Mouse (Mus musculus) stomach, postnatal 0 days (tissue): Measurements from ENCODE around the gene Pgghg. TPM values are rescaled to one million over a fixed set of nuclear protein-coding genes. Genes with fewer than 3 reads are reported as not detected.

ENCODE experiments used
- ATAC-seq: fragments of 200-750 bp; cut with Nextera tagmentation; 2 replicates; pipeline ENCODE4 v1.8.0; 2017; ENCODE audit not compliant: low FRiP score, low TSS enrichment
- DNase-seq: peaks from one replicate; pipeline ENCODE4 v3.0.0-alpha.2; 2016; ENCODE audit warnings: low spot score
- H3K27ac ChIP-seq: fragments of 300-500 bp; sonication (generic); replicated peaks from 2 replicates; pipeline ENCODE4 v1.5.1; 2014; ENCODE audit warnings: mild to moderate bottlenecking, control low read depth
- H3K27me3 ChIP-seq: fragments of 300-500 bp; sonication (generic); 2 replicates; pipeline ENCODE4 v1.6.1; 2014; ENCODE audit warnings: low read length; ENCODE audit not compliant: control insufficient read depth, insufficient read depth
- H3K36me3 ChIP-seq: fragments of 300-500 bp; sonication (generic); 2 replicates; pipeline ENCODE4 v1.6.1; 2014; ENCODE audit warnings: low read length, mixed read lengths; ENCODE audit not compliant: control insufficient read depth, insufficient read depth
- H3K4me1 ChIP-seq: fragments of 300-500 bp; sonication (generic); replicated peaks from 2 replicates; pipeline ENCODE4 v1.6.1; 2014; ENCODE audit warnings: antibody characterized with exemption; ENCODE audit not compliant: control insufficient read depth, insufficient read depth
- H3K4me2 ChIP-seq: fragments of 300-500 bp; sonication (generic); replicated peaks from 2 replicates; pipeline ENCODE4 v1.6.1; 2014; ENCODE audit warnings: low read depth, mild to moderate bottlenecking, control low read depth, moderate library complexity
- H3K4me3 ChIP-seq: fragments of 300-500 bp; sonication (generic); 2 replicates; pipeline ENCODE4 v1.5.1; 2014; ENCODE audit warnings: low read depth, low read length, control low read depth
- H3K9ac ChIP-seq: fragments of 300-500 bp; sonication (generic); 2 replicates; pipeline ENCODE4 v1.6.1; 2014; ENCODE audit warnings: mild to moderate bottlenecking, low read length, control low read depth, mixed read lengths
- H3K9me3 ChIP-seq: fragments of 300-500 bp; sonication (generic); 2 replicates; pipeline ENCODE4 v1.6.1; 2016; ENCODE audit warnings: low read length; ENCODE audit not compliant: control insufficient read depth
- CTCF ChIP-seq: IDR thresholded peaks from 2 replicates; pipeline ENCODE4 v1.5.1; 2016; ENCODE audit warnings: antibody characterized with exemption, low read depth, mild to moderate bottlenecking, moderate library complexity
- EP300 ChIP-seq: optimal IDR thresholded peaks from 2 replicates; pipeline ENCODE3; 2016; ENCODE audit warnings: antibody characterized with exemption
- WGBS: fragments of 180-500 bp; shearing (Covaris S2); extraction: QIAGEN DNeasy Blood & Tissue Kit; methylation state at CpG from one replicate; pipeline ENCODE4 v1.1.7; 2014; 5-methylcytosine and 5-hydroxymethylcytosine counted together
- polyA plus RNA-seq: library from polyadenylated mRNA; unstranded; fragments of >200 nt; fragmentation: Nextera tagmentation; extraction: Ambion mirVana; gene quantifications from 2 replicates; pipeline ENCODE4 v1.2.1, GENCODE M21; 2015

The Pgghg gene
- polyA plus RNA-seq, 1 experiment from 2014 or later, result 10.1 TPM

DNA sequence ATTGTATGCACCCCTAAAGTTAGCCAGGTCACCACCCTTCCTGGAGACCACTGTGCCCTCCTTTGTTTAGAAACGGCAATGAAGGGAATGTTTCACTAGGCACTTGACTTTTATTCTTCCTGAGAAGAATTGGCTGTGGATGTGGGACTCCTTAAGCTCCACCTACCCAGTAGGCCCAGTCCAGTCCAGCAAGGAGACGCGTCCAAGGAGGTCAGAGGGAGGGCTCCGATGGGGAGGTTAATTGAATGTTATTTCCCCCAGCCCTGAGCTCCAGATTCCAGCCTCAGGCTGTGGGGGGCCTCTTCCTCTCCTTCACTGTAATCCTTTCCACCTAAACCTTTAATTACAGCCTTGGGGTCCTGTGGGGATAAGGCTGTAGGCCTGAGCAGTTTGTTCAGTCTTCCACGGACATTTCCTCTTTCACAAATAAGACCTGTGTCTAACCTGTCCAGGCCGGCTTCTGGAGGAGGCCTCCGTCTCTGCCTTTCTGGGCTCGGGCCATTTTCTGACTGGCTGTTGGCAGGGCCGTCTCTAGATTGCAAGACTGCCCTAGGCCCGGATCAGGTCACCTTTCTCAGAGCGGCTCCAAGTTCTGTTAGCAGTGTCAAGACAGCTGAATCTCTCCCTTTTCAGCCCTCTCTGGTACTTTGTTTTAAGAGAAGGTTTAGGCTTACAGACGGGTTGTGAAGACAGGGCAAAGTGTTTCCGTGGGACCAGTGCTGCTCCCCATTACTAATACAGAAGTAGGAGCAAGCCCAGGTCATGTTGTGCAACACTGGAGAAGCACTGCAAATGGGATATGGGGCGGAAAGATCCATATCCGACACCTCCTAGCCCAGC is 38.9 kb upstream of the Pgghg start:
- Histone ChIP-seq H3K9ac (0 out of 2 replicates have a peak overlapping the region, but pooled peaks have one; percentile 18), H3K27ac (no peak overlapping the region), H3K9me3 (no peaks in the 10 kb centered on the region), H3K4me1 (no peaks in the 10 kb centered on the region), H3K4me3 (no peak overlapping the region), H3K4me2 (no peak overlapping the region), H3K36me3 (peaks cover 7% of the 10 kb centered on the region; the same call in 1 of the 2 replicates), H3K27me3 (no peaks in the 10 kb centered on the region)
- no peak for TF ChIP-seq EP300
- no peak for TF ChIP-seq CTCF
- no peak for DNase-seq
- WGBS, result 75% methylated on average over 15 of the region's 15 CpGs
- no peak for ATAC-seq

DNA sequence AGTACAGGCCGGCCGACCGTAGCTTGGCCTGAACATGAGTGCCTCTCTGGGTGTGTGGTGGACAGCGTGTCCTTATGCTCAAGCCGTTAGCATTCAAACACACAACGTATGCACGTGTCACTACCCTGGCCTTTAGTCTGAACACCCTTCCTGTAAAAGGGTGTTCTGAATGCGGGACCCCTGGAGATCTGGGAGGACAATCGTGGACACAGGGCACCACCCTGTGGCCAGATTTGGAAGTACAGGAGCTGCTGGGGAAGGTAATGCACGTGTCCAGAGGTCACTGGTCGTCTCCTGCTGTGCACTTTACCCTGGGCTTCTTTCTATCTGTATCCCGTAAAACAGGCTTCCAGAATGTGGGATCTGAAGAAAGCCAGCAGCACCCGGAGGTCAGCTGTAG is 38.0 kb upstream of the Pgghg start:
- peak; percentile 64 for ATAC-seq
- Histone ChIP-seq H3K4me1 (no peaks in the 10 kb centered on the region), H3K4me2 (no peak overlapping the region), H3K9ac (no peak overlapping the region), H3K4me3 (no peak overlapping the region), H3K36me3 (peaks cover 3% of the 10 kb centered on the region; the same call in 1 of the 2 replicates), H3K27ac (no peak overlapping the region), H3K9me3 (no peaks in the 10 kb centered on the region), H3K27me3 (no peaks in the 10 kb centered on the region)
- peak; percentile 79 for DNase-seq
- peak; percentile 94 for TF ChIP-seq CTCF
- TF ChIP-seq EP300, result no peak
- WGBS, result 27% methylated on average over 13 of the region's 13 CpGs

DNA sequence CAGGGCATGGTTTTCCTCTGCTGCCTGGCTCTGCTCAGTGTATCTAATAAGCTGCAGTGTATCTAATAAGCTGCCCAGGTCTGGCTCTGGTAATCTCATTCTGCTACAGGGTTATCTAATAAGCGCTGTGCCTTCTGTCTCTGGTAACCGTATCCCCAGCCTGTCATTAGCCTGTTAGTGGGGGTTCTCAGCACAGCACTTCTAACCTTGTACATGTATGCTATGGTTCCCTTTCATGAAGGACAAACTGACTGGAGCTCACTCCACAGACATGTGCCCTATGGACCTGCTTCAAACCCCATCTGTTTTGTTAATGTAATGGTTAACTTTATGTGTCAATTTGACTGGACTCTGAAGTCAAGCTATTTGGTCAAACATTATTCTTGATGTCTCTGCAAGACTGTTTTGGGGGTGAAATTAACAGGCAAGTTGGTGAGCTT is 35.5 kb upstream of the Pgghg start:
- no peak overlapping the region for H3K4me2 ChIP-seq
- H3K36me3 ChIP-seq, result no peaks in the 10 kb centered on the region
- DNase-seq, result no peak
- no peak for ATAC-seq
- 0 out of 2 replicates have a peak, but pooled peaks cover 3% of the 10 kb centered on the region for H3K4me1 ChIP-seq
- no peaks in the 10 kb centered on the region for H3K27me3 ChIP-seq
- H3K27ac ChIP-seq, result no peak overlapping the region
- H3K4me3 ChIP-seq, result no peak overlapping the region
- TF ChIP-seq EP300 (no peak), CTCF (no peak)
- no peak overlapping the region for H3K9ac ChIP-seq
- H3K9me3 ChIP-seq, result no peaks in the 10 kb centered on the region
- WGBS, result 67% methylated on average over 2 of the region's 2 CpGs

DNA sequence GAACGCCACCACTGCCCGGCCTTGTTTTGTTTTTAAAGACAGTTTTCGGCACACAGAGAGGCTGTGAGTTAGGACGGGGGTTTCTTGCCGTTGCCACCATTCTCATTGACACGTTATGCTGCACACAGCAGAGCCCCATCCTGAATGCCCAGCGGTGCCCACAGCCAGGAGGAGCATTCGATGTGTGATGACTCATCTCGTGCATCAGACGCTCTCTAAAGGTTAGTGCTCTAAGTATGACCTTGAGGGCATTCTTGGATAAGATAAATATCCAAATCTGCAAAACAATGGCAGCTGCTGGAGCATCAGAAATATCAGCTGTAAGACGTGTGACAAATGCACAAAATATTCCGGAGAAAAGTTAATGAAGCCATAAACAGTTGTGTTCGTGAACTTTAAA is 34.1 kb upstream of the Pgghg start:
- ATAC-seq, result no peak
- Histone ChIP-seq H3K9me3 (no peaks in the 10 kb centered on the region), H3K36me3 (no peaks in the 10 kb centered on the region), H3K4me1 (0 out of 2 replicates have a peak, but pooled peaks cover 3% of the 10 kb centered on the region), H3K4me2 (no peak overlapping the region), H3K27ac (no peak overlapping the region), H3K9ac (no peak overlapping the region), H3K27me3 (no peaks in the 10 kb centered on the region), H3K4me3 (no peak overlapping the region)
- DNase-seq, result no peak
- WGBS, result 69% methylated on average over 13 of the region's 13 CpGs
- TF ChIP-seq CTCF, result no peak
- TF ChIP-seq EP300, result no peak

DNA sequence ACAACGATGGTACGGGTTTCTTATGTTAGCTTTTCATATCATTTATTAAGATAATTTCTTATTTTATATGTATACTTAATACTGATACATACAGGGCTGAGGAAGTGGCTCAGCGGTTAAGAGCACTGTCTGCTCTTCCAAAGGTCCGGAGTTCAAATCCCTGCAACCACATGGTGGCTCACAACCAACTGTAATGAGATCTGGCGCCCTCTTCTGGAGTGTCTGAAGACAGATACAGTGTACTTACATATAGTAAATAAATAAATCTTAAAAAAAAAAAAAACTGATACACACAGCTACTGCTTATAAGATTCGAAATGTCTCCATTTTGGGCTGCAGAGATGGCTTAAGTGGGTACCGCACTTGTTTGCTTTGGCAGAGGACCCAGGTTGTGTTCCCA is 33.5 kb upstream of the Pgghg start:
- no peak overlapping the region for H3K9ac ChIP-seq
- H3K4me3 ChIP-seq, result no peak overlapping the region
- TF ChIP-seq CTCF (peak; percentile 28; the same call in 1 of the 2 replicates), EP300 (no peak)
- DNase-seq (no peak), ATAC-seq (no peak)
- 74% methylated on average over 7 of the region's 7 CpGs for WGBS
- no peaks in the 10 kb centered on the region for H3K27me3 ChIP-seq
- H3K4me2 ChIP-seq, result no peak overlapping the region
- 0 out of 2 replicates have a peak, but pooled peaks cover 3% of the 10 kb centered on the region for H3K4me1 ChIP-seq
- H3K27ac ChIP-seq, result no peak overlapping the region
- H3K9me3 ChIP-seq, result no peaks in the 10 kb centered on the region
- H3K36me3 ChIP-seq, result no peaks in the 10 kb centered on the region

DNA sequence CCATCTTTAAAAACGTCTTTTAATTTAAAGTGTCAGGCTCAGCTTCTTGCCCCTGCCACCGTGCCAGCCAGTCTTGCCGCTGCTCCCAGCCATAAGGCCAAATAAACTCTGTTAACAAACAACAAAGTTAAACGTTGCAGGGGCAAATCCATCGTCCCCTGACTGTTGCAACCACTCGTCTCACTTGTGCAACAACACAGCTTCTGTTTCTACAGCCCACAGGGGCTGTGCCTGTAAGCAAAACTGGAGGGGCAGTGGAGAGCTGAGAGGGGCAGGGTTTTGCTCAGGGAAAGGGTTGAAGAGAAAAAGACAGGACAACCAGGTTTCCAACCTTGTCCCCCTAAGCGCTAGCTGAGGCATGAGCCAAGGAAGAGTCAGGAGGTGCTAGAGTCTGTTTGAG is 33.0 kb upstream of the Pgghg start:
- Histone ChIP-seq H3K4me2 (peak overlapping the region; percentile 70; the same call in 1 of the 2 replicates), H3K36me3 (no peaks in the 10 kb centered on the region), H3K9ac (peak overlapping the region; percentile 54; the same call in 1 of the 2 replicates), H3K4me3 (no peak overlapping the region), H3K9me3 (no peaks in the 10 kb centered on the region), H3K4me1 (0 out of 2 replicates have a peak, but pooled peaks cover 6% of the 10 kb centered on the region), H3K27ac (no peak overlapping the region), H3K27me3 (no peaks in the 10 kb centered on the region)
- ATAC-seq, result no peak
- no peak for DNase-seq
- WGBS, result 41% methylated on average over 7 of the region's 7 CpGs
- no peak for TF ChIP-seq EP300
- TF ChIP-seq CTCF, result no peak
